Mouse (Mus musculus): ENCODE data around the gene Ergic1.

Ergic1 gene

GRCm38 (mm10) chr17:26660192-26660912, 99.1 kb downstream of the Ergic1 start:
- no peak for DNase-seq (ENCODE audit: low read depth, low spot score)

GRCm38 (mm10) chr17:26662204-26662603, 100.9 kb downstream of the Ergic1 start:
- DNase-seq (ENCODE audit: low read depth, low spot score) = no peak

GRCm38 (mm10) chr17:26662978-26663683, 101.8 kb downstream of the Ergic1 start, which contains the start of gene Atp6v0e:
Atp6v0e (plus strand) TSS chr17:26663231.
- peak; percentile 84 for DNase-seq (ENCODE audit: low read depth, low spot score)

DNA sequence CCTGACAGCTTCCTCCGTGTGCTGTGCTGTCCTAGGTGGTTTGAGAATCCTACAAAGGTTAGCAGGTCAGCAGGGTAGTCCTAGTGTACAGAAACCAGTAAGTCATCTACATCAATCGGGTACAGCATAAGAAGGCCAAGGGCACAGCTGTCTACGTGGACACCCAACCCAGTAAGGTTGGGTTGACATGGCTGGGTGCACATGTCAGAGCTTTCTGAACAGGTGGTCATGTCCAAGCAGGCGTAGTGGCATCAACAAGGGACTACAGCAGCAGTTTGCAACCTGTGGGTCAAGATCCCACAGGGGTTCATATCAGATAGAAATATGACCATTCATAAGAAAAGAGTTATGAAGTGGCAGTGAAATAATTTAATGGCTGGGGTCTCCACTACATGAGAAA, 104.3 kb downstream of the Ergic1 start:
- no peak for DNase-seq (ENCODE audit: low read depth, low spot score)

DNA sequence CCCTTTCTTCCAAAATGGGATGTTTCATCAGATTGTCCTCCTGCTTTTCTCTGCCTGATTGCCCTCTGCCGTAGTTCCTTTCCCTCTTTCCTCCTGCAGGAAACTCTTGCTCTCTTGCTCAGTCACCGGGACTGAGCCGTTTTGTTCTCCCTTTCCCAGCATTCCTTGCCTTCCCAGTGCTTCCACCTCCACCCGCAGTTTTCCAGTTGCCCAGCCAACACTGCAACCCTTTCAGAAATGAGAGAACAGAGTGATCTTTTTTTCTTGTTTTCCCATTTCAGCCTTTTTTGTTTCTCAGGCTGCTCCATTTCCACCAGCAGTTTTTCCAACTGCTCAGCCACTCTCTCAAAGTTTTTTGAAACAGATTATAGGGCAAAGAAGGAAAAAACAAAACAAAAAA, 110.0 kb downstream of the Ergic1 start:
- DNase-seq (ENCODE audit: low read depth, low spot score) = no peak

DNA sequence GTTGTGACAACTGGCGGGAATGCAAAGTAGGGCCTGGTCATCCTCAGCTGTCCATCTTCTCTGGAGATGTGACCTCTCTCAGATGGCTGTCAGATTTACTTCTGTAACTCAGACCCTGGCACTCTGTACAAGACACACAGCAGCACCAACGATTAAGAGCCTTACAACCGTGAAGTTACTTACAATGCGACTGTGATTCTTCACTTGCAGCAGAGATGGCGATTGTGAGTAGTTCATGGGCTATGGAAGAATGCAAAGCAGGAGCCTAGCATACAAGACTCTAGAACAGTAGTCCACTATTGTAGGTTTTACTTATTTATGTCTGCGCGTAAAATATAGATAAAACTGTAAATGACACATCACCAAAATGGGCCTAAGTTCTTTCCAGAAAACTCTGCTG, 114.6 kb downstream of the Ergic1 start:
- DNase-seq (ENCODE audit: low read depth, low spot score) = no peak

DNA sequence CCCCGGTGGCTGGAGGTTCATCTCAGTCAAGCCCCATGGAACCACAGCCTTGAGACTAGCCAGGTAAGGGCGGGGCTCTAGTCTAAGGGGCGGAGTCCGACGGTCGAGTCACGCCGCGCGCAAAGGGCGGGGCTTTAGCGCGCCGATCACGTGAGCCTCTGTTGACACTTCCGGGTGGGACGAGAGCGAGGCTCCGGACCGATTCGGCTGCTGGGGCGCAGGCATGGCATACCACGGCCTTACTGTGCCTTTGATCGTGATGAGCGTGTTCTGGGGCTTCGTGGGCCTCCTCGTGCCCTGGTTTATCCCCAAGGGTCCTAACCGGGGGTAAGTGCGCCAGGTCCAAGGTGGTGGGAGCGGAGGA, 114.9 kb downstream of the Ergic1 start:
- DNase-seq (ENCODE audit: low read depth, low spot score) = peak; percentile 90

DNA sequence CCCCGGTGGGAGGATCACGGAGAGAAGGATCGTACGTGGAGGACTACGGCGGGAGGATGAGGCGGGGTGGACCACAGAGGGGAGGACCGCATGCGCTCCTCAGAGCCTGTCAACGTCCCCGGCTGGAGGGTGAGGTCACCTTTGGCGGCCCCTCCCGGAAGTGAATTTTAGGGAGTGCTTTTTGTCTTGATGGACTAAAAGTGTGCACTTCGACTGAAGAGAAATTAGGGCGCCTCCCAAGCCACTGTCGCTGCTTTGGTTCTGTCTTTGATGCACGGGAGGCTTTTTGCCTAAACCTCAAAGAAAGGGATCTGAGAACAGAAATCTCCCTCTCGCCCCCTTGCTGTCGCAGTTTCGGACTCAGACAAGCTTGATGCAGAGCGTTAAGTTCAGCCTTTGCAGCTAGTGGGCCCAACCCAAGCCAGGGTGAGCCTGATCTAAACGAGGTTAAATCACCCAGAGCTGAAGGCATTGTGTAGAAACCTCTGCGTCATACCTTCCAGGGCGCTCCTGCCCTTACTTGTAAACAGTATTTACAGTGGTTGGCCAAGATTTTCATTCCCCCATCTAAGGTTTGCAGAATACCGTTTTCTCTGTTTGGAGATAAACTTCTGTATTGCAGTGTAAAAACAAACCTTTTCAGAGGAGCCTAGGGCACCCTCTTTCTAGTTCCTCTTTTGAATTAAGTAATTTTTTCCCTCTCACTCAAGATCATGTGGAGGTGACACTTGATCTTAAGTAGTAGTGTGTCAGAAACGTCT, 115.5 kb downstream of the Ergic1 start:
- no peak for DNase-seq (ENCODE audit: low read depth, low spot score)

- no peak for DNase-seq (ENCODE audit: low read depth, low spot score)
Measured at GRCm38 (mm10) chr17:26677711-26678637, 116.7 kb downstream of the Ergic1 start.

DNA sequence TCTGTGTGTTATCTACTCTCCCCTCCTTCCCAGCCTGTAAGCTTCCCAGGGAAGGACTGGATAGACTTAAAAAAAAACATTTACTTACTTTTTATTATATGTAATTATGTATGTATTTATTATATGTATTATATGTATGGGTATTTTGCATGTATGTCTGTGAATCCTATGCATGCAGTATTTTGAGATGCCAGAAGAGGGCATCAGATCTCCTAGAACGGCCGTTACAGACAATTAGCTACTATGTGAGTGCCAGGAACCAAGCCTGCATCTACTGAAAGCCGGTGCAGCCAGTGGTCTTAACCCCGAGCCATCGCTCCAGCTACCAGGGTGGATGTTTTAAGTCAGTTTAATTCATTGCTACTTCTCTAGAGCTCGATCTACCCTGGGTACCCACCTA, 120.0 kb downstream of the Ergic1 start:
- DNase-seq (ENCODE audit: low read depth, low spot score) = no peak

DNA sequence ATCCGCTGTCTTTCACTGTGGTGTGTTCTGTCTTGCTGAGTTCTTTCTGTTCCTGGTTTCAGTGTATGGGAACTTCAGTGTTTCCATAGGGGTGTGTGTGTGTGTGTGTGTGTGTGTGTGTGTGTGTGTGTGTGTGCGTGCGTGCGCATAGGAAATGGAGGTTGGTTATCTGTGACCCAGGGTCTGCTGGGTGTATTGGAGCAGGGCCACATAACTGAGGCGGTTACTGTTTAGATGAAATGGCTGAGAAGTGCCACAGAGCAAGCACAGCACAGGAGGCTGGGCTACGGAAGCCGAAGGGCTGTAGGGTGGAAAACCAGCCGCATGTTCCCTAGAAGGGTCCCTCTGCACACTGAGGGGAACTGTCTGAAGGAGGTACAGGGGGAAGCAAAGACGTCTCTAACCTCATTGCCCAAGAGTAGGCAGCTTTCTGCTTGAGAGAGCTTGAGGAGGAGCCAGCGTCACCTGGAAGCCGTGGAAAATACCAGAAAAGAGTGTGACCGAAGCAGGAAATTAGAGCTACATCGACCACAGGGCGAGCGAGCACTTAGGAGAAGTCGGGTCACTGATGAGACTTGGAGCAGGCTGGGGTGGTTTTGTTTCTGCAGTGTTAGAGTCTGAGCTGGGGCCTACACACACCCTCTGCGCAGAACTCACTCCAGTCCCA, 125.2 kb downstream of the Ergic1 start:
- DNase-seq (ENCODE audit: low read depth, low spot score) = no peak

DNA sequence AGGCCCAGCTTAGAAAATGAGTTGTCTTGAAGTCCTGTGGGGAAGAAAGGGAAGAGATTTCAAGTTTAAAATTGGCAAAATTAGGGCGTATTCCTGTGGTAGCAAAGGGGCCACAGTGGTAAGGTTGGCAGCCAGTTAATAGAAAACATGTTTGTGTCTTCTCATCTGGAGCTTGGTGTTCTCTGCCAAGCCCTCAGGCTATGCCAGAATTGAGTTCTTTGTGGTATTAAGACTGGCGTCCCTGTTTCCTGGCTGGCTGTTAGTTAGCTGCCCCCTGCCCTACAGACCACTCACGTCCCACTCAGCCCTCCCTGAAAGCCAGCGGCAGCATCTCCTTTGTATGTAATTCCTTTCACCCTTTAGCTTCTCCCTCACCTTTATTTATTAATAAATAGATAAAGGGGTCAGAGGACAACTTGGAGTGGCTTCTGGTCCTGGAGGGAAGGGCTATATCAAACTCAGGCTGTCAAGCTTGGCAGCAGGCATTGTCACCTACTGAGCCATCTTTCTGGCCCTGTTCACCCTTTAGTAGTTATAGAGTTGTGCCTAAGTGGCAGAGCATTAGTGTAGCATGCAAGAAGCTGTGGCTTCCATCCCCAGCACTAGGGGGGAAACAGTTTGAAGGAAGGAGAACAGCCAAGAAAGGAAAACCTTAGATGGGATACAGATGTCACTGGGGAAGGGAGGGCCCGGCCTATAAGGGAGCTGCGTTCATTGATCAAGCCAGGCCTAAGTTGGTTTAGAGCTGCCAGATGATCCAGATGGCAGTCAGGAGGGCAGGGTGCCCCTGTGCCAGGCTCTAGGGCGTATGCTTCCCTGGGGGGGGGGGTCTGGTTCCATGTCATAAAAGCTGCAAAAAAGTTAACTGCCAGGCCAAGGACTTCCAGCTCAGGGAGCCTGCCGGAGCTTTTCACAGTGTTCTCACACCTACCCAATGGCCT, 127.8 kb downstream of the Ergic1 start:
- no peak for DNase-seq (ENCODE audit: low read depth, low spot score)

DNA sequence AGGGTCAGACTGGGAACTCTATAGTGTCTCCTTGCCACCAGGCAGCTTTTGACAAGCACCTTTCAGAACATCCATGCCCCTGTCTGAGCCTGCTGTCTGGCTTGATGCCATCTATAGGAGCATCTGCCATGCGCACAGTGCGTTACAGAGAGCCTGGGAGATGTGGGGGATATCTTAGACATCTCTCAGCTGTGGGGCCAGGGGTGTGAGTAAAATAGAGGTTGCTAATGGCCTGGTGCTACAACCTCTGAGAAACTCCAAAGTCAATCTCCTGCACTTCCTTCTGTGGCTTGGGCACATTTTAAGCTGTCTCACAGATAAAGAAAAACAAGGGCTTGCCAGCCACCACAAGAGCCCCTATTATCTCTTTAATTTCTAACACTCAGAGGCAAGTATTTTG, 128.5 kb downstream of the Ergic1 start:
- DNase-seq (ENCODE audit: low read depth, low spot score) = no peak

DNA sequence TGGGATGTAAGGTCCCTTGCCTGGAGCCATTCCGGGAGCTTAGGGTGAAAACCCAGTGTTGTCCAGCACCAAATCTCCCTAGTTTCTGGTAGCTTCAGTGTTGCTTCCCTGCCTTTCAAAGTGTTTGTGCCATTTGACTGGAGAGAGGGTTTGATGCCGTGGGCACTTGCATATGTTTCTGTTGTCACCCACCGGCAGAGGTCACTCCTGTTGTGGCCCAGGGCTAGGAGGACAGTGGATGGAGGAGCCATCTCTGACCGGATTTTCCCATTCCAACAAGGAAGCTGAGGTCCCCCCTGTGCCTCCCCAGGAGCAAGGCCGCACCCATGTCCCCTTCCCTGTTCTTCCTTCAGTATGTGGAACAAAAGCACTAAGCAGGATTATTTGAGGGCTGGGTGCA, 128.9 kb downstream of the Ergic1 start:
- no peak for DNase-seq (ENCODE audit: low read depth, low spot score)

DNA sequence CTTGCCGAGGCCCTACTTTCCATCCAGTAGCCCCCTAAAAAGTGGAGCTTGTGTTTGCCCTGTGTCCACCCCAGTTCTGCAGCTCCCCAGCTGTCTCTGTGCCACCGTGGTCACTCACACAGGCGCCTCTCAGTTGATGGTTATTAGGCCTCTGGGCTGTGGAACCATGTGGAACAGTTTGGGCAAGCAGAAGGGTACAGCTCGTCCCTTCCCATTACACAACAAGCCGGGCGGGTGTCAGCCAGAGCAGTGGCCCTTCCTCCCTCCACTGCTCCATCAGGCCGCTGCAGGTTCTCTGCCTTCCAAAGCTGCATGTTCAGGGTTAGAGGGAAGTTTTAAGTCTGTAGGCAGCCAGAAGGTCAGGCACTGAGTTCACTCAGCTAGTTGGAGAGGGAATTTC, 129.8 kb downstream of the Ergic1 start:
- DNase-seq (ENCODE audit: low read depth, low spot score) = no peak

GRCm38 (mm10) chr17:26693424-26693823, 132.1 kb downstream of the Ergic1 start:
- no peak for DNase-seq (ENCODE audit: low read depth, low spot score)

DNA sequence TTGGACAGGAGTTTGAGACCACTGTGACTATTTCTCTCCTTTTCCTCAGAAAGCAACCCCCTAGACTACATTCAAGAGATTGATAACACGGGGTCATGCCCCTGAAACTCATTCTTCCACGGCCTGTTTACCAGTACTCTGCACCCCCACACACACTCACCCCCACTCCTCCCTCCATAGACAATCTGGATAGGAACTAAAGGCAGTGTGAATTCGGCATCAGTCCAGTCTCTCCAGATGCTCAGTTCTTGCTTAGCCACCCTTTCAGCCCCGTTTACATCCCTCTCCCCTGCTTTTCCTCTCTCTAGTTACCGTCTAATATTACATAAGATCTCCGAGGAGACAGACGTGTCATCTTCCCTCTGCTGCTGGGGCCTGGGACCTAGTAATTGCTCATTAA, 132.9 kb downstream of the Ergic1 start:
- no peak for DNase-seq (ENCODE audit: low read depth, low spot score)

- DNase-seq (ENCODE audit: low read depth, low spot score) = no peak
Measured at GRCm38 (mm10) chr17:26695193-26695592, 133.9 kb downstream of the Ergic1 start.

DNA sequence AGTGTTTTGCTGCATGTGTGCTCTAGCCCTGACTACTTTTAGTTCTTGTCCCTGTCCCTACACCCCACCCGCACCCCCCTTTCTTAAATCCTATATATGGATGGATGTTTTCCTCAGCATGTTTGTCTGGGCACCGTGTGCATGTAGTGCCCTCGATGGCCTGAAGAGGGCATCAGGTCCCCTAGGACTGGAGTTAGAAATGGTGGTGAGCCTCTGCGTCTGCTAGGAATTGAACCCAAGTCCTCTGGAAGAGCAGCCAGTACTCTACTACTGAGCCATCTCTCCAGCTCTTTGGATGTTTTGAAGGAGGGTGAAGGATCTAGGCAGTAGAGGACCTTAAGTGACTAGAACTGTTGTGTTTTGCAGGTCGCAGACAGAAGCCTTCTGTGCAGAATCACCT, 137.6 kb downstream of the Ergic1 start:
- no peak for DNase-seq (ENCODE audit: low read depth, low spot score)
